Mouse (Mus musculus) heart, postnatal 36 days (tissue): ENCODE measurements at regions not wholly inside any gene's neighbourhood (a gene's known extent, or its start where the extent isn't known, plus 50 kb on each side); places are given as distances from the start of the nearest gene placed in this dataset.

Experiments
- DNase-seq, 2 experiments: peaks; one replicate each; pipeline ENCODE4 v3.0.0; 2021 to 2022
- intact Hi-C: fragments of 180-260 bp; cut with DNase I; formaldehyde crosslinking; loops from one replicate; pipeline ENCODE4 v1.15.1; 2025

DNA sequence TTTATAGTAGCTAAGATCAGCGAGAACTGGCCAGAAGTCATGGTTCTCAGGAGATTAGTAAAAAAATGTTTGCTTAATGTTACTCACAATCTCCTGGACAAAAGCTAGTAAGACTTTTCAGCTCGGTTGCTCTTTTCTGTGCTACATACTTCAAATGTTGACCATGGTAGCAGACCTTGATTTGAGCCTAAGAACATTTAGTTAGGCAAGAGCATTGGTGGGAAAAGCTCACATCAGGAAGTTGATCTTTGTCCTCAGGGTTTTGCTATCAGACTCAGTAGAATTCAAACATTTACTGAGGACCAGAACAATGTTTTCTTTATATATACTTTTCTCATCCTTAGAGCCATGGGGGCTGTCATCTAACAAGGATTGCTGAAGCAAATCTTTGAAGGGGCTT, 170.4 kb downstream of the Cavin4 start:
- intact Hi-C loops: no loop called here
- no peak for DNase-seq

DNA sequence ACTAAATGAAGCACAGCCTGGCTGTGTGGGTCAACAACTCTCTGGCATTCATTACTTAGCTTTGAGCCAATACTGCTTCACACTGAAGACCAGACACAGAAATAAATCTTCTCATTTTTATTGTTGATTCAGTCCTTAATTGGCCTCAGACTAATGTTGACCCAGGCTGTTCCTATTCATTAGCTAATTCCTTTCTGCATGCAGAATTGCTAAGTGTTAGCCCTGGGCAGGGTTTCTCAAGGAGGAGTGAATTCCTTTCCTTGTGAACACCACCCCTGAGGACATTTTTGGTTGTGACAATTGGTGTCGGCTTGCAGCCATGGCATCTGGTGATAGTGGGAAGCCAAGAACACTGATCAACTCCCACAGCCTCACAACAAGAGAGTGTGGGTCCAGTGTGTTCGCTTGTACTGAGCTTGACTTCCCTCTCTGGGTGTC, 179.5 kb downstream of the Cavin4 start:
- DNase-seq: peak; percentile 43 to 59
- intact Hi-C loops: no loop called here

- intact Hi-C loops: no loop called here
- no peak for DNase-seq
Measured at GRCm38 (mm10) chr4:48871105-48871504, 188.0 kb upstream of the Plppr1 start.

- intact Hi-C loops: no loop called here
- DNase-seq: no peak
Measured at GRCm38 (mm10) chr4:48889074-48889592, 169.9 kb upstream of the Plppr1 start.

DNA sequence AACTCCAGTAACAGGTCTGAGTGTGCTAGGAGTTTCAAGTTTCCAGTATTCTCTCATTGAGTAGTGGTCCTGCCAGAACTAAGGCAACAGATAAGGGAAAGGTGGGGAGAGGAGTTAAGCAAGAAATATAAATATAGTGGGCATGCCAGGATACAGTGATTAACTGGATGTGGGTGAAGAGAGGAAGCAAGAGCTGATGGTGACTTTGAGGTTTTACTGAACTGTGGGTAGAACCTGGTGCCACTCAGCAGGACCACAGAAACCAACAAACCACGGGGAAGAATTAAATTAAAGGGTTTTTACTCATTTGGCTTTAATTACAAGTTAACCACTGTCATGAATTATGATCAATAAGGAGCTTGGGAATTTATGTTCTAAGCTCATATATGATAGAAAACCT, 154.5 kb upstream of the Plppr1 start:
- intact Hi-C loops: no loop called here
- DNase-seq: no peak

- intact Hi-C loops: no loop called here
- no peak for DNase-seq
Measured at GRCm38 (mm10) chr4:48905196-48905867, 153.7 kb upstream of the Plppr1 start.

- intact Hi-C loops: no loop called here
- DNase-seq: no peak
Measured at GRCm38 (mm10) chr4:48909161-48909560, 149.9 kb upstream of the Plppr1 start.

- intact Hi-C loops: no loop called here
- no peak for DNase-seq
Measured at GRCm38 (mm10) chr4:48913301-48913700, 145.8 kb upstream of the Plppr1 start.

DNA sequence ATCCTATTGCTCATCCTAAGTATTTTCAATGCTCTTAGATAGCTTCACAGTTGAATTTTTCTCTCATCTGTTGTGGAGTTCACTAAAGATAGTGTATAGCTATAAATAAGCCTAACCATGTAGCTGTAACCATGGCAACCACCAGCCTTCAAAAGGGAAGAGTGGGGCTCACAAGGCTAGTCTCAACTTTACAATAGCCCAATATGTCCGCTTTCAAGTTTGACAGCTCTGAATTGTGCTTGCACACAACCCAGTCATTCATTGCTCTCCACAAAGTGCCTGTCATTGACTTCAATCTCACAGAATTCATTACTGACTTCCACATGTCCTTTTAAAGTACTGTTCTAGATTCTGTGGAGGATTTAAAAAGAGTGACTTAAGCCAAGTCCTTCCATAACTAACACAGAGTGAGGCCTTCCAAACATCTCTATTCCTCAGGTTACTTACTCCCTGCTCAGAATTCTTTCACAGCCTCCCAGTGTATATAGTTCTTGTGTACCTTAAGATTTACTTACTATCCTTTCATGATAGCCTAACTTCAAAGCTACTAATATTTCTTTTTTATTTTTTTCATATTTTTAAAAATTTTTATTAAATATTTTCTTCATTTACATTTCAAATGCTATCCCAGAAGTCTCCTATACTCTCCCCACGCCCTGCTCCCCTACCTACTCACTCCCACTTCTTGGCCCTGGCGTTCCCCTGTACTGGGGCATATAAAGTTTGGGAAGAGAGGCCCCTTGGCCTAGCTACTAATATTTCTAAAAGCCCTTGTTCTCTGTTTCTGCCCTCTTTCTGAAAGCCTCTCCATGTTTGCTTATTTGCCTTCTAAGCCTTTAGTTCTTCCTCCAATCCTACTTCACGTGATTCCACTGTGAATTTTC, 134.3 kb upstream of the Plppr1 start:
- DNase-seq: no peak
- intact Hi-C loops: no loop called here

DNA sequence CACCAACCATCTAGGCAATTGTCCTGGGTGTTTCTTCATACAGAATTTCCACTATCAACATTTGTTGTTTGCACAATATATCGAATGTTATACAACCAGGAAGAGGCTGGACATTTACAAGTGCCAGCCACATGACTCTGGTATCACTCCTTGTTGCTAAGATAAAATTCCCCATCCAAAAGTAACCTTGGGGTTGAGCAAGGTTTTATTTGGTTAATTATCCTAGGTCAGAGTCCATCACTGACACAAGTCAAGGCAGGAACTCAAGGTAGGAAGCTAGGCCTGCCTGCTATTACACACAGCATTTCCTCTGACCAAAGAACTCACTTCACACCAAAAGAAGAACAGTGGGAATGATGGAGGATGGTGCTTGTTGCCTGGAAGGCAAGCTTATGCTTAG, 120.7 kb upstream of the Plppr1 start:
- DNase-seq: no peak
- intact Hi-C loops: no loop called here

DNA sequence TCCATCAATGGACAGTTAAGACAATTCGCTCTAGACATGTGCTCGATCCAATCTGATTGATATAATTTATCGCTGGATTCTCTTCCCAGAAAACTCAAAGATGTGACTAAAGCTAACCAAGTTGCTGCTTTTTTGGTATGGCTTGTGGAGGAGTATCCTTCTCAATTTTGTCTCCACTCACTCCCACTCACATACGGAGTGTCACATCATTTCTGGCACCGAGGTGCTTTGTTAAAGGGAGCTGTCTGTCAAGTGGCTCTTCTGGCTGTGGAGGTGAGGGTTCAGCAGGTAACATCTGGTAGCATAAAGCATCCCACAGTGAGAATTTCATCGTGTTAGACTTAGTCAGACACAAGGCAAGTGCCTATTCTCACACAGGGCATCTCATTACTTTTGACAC, 120.2 kb upstream of the Plppr1 start:
- DNase-seq: no peak
- intact Hi-C loops: no loop called here

DNA sequence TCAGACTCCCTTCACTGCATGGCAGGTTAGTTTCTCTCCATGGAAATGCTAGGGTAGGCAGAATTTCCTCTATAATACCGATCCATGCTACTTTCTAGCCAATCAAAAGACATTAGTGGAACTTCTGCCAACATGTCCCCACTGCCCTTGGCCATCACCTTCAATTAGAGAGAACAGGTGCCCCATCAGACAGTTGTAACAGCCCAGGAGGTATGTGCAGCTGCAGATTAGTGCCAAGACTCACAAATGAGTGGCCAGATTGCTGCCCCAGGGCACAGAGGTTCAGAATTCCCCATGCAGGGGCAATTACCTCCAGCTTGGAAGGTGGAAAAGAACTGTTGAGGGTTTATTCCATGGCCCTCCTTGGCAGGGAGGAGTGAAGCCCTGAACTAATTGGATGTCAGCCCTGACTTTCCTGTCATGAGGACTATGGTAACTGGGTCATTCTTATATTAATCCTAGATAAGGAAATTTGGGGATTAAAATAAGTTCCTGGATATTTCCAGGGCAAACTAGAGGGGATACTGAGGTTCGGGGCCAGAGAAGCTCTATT, 113.7 kb upstream of the Plppr1 start:
- intact Hi-C loops: no loop called here
- DNase-seq: no peak

DNA sequence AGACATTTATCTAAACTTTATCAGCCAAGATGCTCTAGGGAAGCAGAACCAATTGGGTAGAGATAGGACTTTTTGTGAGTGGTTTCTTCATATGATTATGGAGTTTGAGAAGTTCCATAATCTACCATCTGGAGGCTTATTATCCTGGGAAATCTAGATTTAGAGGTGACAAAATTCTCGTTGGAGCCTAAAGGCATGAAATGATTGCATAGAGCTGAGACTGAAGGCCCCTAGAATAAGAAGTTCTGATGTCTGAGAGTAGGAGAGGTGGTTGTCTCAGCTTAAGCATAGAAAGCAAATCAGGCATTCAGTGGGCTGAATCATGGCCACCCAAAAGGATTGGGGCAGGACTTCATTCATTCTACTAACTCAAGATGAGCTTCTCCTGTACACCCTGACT, 106.1 kb upstream of the Plppr1 start:
- intact Hi-C loops: no loop called here
- no peak for DNase-seq

DNA sequence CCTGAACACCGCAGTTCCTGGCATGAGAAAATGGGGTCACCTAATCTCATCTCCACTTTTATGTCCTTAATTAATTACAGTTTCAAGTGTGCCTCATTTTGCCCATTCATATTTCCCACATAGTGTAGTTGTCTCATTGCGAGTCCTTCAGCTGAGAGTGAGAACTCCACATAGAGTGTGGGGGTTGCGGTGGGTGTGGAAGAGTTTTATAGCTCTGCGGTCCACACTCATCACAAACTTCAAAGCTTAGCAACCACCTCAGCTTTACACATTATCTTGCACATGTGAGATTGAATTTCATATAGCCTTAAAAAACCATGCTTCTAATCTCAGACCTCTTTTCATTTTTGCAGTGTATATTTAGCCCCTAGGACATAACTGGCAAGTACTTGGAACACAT, 83.3 kb upstream of the Plppr1 start:
- intact Hi-C loops: no loop called here

DNA sequence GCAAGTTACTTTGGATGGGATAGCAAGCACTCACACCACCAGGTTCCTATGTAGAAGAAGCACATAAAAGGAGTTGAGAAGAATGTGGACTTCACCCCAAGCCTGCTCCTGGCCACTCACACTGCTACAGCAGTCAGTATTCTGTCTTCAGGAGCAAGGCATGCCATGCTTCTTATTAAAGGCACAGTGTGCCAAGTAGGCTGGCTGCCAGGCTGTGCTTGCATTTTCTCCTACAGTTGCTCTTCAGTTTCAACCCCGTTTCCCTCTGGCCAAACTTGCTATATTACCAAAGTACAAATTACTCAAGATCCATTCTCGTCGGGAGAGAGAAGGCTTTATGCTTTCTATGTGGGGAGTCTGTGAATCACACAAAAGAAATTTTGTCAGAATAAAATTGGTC, 67.1 kb upstream of the Plppr1 start:
- intact Hi-C loops: no loop called here
- DNase-seq: no peak

More for the DNA sequence above, 83.3 kb upstream of the Plppr1 start:
- DNase-seq: no peak
